Mouse (Mus musculus): ENCODE measurements around the gene Hyal5.
A peak's percentile ranks its signal among the peaks of the same experiment; 100 is the strongest.

Gene Hyal5

GRCm38 (mm10) chr6:24857697-24858096 is at the start of gene Hyal5:
Gene Hyal5, plus strand, starts transcription at chr6:24857997.
- DNase-seq (ENCODE audit: low read depth) = no peak

- DNase-seq (ENCODE audit: low read depth) = no peak
These were observed 35.7 kb upstream of the Hyal5 start for GRCm38 (mm10) chr6:24822070-24822469.

- no peak for DNase-seq (ENCODE audit: low read depth)
These were observed 2.5 kb downstream of the Hyal5 start for GRCm38 (mm10) chr6:24860320-24860719.

- no peak for DNase-seq (ENCODE audit: low read depth)
These were observed 5.9 kb downstream of the Hyal5 start for GRCm38 (mm10) chr6:24863649-24864048.

GRCm38 (mm10) chr6:24894146-24894873 is 36.5 kb downstream of the Hyal5 start:
- DNase-seq (ENCODE audit: low read depth) = peak; percentile 6

GRCm38 (mm10) chr6:24894874-24895183 is 37.0 kb downstream of the Hyal5 start:
- no peak for DNase-seq (ENCODE audit: low read depth)

- no peak for DNase-seq (ENCODE audit: low read depth)
These were observed 47.3 kb downstream of the Hyal5 start for GRCm38 (mm10) chr6:24905101-24905500.

GRCm38 (mm10) chr6:24907824-24908223 is 50.0 kb downstream of the Hyal5 start:
- DNase-seq (ENCODE audit: low read depth) = no peak

GRCm38 (mm10) chr6:24910016-24910727 is 52.4 kb downstream of the Hyal5 start:
- DNase-seq (ENCODE audit: low read depth) = no peak

GRCm38 (mm10) chr6:24910728-24911105 is 52.9 kb downstream of the Hyal5 start:
- DNase-seq (ENCODE audit: low read depth) = no peak

GRCm38 (mm10) chr6:24913591-24913990 is 55.8 kb downstream of the Hyal5 start:
- no peak for DNase-seq (ENCODE audit: low read depth)

GRCm38 (mm10) chr6:24925076-24925785 is 67.4 kb downstream of the Hyal5 start:
- DNase-seq (ENCODE audit: low read depth) = no peak

All from c-Kit-positive CD71-negative TER-119-negative erythroid progenitor cells, embryonic 14.5 days (primary cell).